Mouse (Mus musculus) olfactory bulb, adult 2 months (tissue): ENCODE measurements at regions not wholly inside any gene's neighbourhood (a gene's known extent, or its start where the extent isn't known, plus 50 kb on each side); places are given as distances from the start of the nearest gene placed in this dataset.

Source experiments
- H3K27ac ChIP-seq: fragments of 200-500 bp; 2 replicates; pipeline ENCODE4 v1.5.1; 2012; ENCODE audit warnings: low read depth, low read length; ENCODE audit not compliant: insufficient read depth
- H3K4me1 ChIP-seq: fragments of 200-500 bp; 2 replicates; pipeline ENCODE4 v1.6.1; 2012; ENCODE audit warnings: low read length; ENCODE audit not compliant: control insufficient read depth, insufficient read depth
- H3K4me3 ChIP-seq: fragments of 200-500 bp; 2 replicates; pipeline ENCODE4 v1.5.1; 2012; ENCODE audit warnings: mild to moderate bottlenecking, low read depth, low read length, moderate library complexity; ENCODE audit not compliant: insufficient read depth
- CTCF ChIP-seq: fragments of 200-500 bp; IDR thresholded peaks from 2 replicates; pipeline ENCODE4 v1.5.1; 2012; ENCODE audit warnings: low read depth, mild to moderate bottlenecking, low read length, moderate library complexity; ENCODE audit not compliant: insufficient read depth
- POLR2A ChIP-seq: fragments of 200-500 bp; IDR thresholded peaks from 2 replicates; pipeline ENCODE4 v1.6.1; 2012; ENCODE audit warnings: mild to moderate bottlenecking, low read depth, low read length, moderate library complexity; ENCODE audit not compliant: insufficient read depth
- WGBS: fragments of 180-500 bp; shearing (Covaris S2); methylation state at CpG from one replicate; pipeline ENCODE4 v1.1.7; 2018; 5-methylcytosine and 5-hydroxymethylcytosine counted together

DNA sequence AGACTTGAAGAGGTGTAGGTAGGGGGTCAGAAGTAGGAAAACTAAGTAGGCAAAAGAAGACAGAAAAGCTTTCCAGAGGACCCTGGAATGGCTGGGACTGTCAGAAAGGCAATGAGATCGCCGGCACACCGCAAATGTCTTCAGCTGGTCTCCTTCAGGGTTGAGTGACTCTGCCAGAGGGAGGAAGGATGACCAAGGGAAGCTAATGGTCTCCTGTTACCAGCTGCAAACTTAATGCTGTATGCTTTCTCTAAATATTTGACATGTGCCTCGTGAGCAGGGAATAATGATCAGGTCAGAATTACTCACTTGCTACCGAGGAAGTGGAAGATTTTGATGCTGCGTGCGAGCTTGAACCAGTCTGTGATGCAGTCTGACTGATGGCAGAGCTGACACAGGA is 125.2 kb upstream of the Syt6 start:
- Histone ChIP-seq H3K4me1 (0 out of 2 replicates have a peak, but pooled peaks cover 7% of the 10 kb centered on the region), H3K27ac (no peak overlapping the region)
- 77% methylated on average over 7 of the region's 7 CpGs for WGBS

DNA sequence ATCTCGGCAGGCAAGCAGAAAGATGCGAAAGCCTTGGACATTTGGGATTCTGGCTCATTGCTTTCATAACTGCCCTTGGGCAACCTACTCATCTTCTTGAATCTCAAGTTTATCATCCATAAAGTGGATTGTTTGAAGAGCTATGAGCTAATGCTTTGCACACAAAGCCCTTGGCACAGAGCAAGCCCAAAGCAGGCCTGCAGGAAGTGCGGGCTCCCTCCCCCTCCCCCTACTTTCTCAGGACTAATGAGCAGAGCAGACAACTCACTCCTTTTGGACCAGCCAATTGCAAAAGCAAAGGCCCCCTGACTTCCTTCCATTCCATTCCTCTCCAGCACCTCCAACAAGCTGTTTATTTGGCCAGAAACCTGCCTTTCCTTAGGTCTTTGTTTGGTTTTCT is 123.1 kb upstream of the Syt6 start:
- no peak overlapping the region for H3K27ac ChIP-seq
- H3K4me1 ChIP-seq = 0 out of 2 replicates have a peak, but pooled peaks cover 7% of the 10 kb centered on the region
- TF ChIP-seq POLR2A (no peak), CTCF (no peak)
- WGBS = 82% methylated on average over 3 of the region's 3 CpGs
- no peak overlapping the region for H3K4me3 ChIP-seq

More for the DNA sequence above, 125.2 kb upstream of the Syt6 start:
- TF ChIP-seq CTCF (no peak), POLR2A (no peak)
- no peak overlapping the region for H3K4me3 ChIP-seq

DNA sequence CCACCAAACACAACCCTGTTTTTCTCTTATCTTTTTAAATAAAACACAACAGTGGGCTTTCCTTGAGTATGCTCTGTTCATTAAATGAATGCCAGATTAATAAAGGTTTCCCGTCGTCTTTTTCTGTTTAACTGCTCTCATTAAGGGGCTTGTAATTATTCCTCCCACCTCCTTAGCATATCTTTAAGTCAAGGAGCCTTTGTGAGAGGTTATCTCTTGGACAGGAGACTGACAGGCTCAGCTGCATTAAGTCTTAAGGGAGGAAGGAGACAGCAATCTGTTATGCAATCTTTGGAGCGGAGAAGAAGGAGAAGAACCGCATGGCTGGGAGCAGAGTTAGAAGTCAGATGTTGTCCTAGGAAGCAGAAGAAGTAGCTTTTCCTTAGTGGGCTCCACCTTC is 111.3 kb upstream of the Syt6 start:
- TF ChIP-seq POLR2A (no peak), CTCF (no peak)
- no peak overlapping the region for H3K27ac ChIP-seq
- H3K4me1 ChIP-seq = peaks cover 7% of the 10 kb centered on the region; the same call in 1 of the 2 replicates
- H3K4me3 ChIP-seq = no peak overlapping the region
- WGBS = 52% methylated on average over 4 of the region's 4 CpGs

DNA sequence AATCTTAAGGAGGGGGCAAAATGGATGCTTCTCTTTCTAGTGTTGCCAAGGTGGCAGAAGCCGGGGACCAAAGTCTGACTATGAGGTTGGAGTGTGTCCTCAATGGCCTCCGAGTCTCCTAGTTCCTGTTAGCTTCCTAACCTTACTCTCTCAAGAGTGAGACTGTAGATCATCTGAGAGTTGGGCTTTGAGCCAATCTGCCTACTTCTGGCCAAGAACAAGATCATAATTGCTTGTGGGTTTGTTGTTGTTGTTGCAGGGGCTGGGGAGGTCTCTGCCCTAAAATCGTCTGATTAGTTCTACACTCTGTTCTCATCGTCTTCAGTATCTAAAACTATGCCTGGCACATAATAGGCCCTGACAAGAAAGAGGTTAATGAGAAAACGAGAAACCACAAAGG is 110.8 kb upstream of the Syt6 start:
- Histone ChIP-seq H3K4me1 (peaks cover 7% of the 10 kb centered on the region; the same call in 1 of the 2 replicates), H3K27ac (no peak overlapping the region), H3K4me3 (no peak overlapping the region)
- TF ChIP-seq POLR2A (no peak), CTCF (no peak)
- 67% methylated on average over 5 of the region's 5 CpGs for WGBS

DNA sequence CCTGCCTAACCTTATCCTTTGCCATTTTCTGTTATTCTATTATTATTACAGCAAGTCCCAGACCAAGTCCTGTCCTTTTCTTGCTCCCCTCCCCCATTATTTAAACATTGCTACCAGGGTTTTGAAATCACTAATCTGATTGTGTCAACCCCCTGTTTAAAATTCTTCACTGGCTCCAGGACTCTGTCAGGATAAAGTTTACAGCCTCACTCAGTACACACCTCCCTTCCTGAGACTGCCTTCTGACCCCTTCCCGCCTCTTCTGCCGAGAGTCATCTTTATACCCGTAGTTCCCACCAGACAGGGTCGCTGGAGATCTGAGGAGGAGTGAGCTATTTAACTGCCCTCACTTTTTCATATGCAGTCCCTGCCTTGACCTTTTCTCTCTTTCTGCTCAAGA is 110.3 kb upstream of the Syt6 start:
- Histone ChIP-seq H3K4me1 (peaks cover 7% of the 10 kb centered on the region; the same call in 1 of the 2 replicates), H3K27ac (no peak overlapping the region), H3K4me3 (no peak overlapping the region)
- TF ChIP-seq CTCF (no peak), POLR2A (no peak)
- 74% methylated on average over 4 of the region's 4 CpGs for WGBS

DNA sequence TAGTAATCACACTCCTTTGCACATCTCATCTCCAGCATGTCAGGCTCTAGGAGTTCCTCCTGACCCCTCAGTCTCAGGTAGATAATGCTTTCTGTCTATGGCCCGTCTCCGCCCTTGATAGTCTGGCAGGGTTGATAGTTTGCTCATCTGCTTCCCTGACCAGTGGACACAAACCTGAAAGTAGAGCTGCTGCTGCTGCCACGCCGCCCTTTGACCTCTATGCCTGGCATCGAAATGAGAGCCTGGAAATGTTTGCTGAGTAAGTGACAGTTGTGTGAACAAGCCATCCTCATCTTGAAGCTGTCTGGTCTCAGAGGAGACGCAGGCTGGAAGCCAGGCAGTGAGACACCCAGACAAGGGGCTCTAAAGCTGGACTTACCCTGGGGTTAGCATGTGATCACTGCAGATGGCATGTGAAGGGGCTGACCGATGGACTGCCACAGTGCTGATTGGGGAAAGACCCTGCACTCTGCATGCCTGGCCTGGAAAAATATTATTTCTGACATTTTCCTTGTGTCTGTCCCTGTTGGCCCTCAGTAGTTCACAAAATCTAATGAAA is 109.8 kb upstream of the Syt6 start:
- H3K4me3 ChIP-seq = no peak overlapping the region
- 92% methylated on average over 7 of the region's 7 CpGs for WGBS
- TF ChIP-seq POLR2A (no peak), CTCF (no peak)

DNA sequence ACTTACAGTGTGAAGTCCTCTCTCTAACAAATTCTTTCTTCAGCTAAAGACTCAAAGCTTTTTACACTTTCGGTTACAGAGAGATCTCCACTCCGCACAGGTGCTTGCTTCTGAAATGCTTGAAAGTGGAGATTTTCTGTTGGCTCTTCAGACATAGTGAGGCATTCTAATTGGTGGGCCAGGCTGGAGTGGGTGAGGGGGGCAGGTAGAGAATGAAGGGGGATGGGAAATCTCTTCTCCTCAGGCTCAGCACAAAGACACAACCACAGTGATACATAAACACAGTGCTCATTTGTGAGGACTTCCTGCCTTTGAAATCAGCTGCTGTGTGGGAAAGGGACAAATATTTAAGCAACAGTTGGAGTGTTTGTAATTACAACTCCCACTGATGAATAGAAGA is 109.1 kb upstream of the Syt6 start:
- TF ChIP-seq CTCF = no peak
- no peak for TF ChIP-seq POLR2A
- H3K4me3 ChIP-seq = no peak overlapping the region
- H3K4me1 ChIP-seq = peaks cover 7% of the 10 kb centered on the region; the same call in 1 of the 2 replicates
- 67% methylated on average over 2 of the region's 2 CpGs for WGBS
- no peak overlapping the region for H3K27ac ChIP-seq

More for the DNA sequence above, 109.8 kb upstream of the Syt6 start:
- no peak overlapping the region for H3K27ac ChIP-seq
- peaks cover 7% of the 10 kb centered on the region; the same call in 1 of the 2 replicates for H3K4me1 ChIP-seq

DNA sequence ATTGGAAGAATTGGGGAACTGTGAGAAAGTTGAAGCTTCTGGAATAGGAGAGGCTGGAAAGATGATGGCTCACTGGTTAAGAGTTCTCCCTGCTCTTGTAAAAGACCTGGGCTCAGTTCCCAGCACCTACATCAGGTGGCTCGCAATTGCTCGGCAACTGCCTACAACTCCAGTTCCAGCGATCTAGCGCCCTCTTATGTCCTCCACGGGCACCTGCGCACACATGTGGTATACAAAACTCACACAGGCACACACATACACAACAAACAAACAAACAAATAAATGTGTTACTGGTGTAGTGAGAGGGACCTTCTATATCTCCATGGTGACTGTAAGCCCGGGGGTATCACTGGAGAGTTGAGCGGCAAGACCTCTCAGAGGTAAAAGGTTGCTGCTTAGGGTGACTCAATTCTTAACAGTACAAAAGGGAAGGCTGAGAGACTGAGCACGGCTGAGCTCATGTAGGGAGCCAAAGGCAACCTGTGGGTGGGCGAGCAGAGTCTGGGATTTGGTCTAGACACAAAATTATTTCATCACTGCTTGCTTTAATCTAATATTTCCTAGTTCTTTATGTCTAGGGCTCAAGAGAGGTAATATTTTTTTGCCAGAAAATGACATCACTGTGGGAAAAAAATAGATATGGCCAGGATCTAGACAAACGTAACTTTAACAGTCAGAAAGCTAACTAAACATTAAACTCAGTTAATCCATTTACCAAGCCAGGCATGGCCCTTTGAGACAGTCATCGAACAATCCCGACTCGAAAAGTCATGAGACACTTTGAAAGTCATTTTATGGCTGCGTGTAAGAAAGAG is 104.2 kb upstream of the Syt6 start:
- Histone ChIP-seq H3K27ac (no peak overlapping the region), H3K4me1 (no peaks in the 10 kb centered on the region), H3K4me3 (no peak overlapping the region)
- TF ChIP-seq POLR2A = no peak
- TF ChIP-seq CTCF = no peak
- 92% methylated on average over 15 of the region's 15 CpGs for WGBS

DNA sequence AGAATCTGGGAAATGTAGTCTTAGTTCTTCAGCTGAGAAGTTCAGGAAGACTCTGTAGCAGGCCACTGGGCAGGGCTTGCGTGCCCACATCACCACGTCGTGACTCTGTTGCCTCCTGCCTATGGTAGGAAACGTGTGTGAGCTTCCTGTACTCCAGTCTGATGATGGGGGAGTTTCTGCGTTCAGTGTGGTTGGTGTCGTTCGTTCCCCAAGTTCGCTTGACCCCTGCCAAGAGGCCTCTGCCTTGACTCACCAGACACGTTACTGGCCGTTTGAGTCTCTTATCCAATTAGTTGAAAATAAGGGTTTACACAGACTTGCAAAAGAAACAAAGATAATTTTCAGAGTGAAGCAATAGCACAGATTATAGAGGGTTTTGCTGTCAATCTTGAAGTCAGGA is 102.4 kb upstream of the Syt6 start:
- TF ChIP-seq POLR2A (no peak), CTCF (no peak)

More for the DNA sequence above, 102.4 kb upstream of the Syt6 start:
- no peak overlapping the region for H3K4me3 ChIP-seq
- 88% methylated on average over 10 of the region's 10 CpGs for WGBS
- H3K4me1 ChIP-seq = no peaks in the 10 kb centered on the region
- H3K27ac ChIP-seq = no peak overlapping the region
